Mouse (Mus musculus) stomach, embryonic 16.5 days (tissue): ENCODE data around the gene Ralgapb. TPM values are rescaled to one million over a fixed set of nuclear protein-coding genes. Genes with fewer than 3 reads are reported as not detected.

Experiments used
- polyA plus RNA-seq: library from polyadenylated mRNA; unstranded; fragments of >200 nt; fragmentation: Nextera tagmentation; extraction: Ambion mirVana; gene quantifications from 2 replicates; pipeline ENCODE4 v1.2.1, GENCODE M21; 2015

The Ralgapb gene
- polyA plus RNA-seq, 1 experiment from 2014 or later: 13.2 TPM

Other genes with a start within 250 kb of the Ralgapb start
- gene D630003M21Rik, start 180.6 kb upstream of the Ralgapb start, polyA plus RNA-seq: 4.7 and 5.4 TPM in 2 replicates
- not detected in 2 replicates for gene Bpi, start 151.8 kb upstream of the Ralgapb start, polyA plus RNA-seq
- gene Lbp, start 103.4 kb upstream of the Ralgapb start, polyA plus RNA-seq: 6.3 and 7.0 TPM in 2 replicates
- gene Snhg11, start 34.2 kb upstream of the Ralgapb start, polyA plus RNA-seq: 5.4 and 7.5 TPM in 2 replicates
- 1.9 and 3.8 TPM in 2 replicates for gene Adig, start 92.8 kb downstream of the Ralgapb start, polyA plus RNA-seq
- 8.3 and 9.3 TPM in 2 replicates for gene Arhgap40, start 102.9 kb downstream of the Ralgapb start, polyA plus RNA-seq
- not detected in 2 replicates for gene Slc32a1, start 200.9 kb downstream of the Ralgapb start, polyA plus RNA-seq
- 2.7 and 3.1 TPM in 2 replicates for gene Actr5, start 215.0 kb downstream of the Ralgapb start, polyA plus RNA-seq